Comparison of ENCODE assay signal across 8 mouse cellular contexts in the genomic region with DNA sequence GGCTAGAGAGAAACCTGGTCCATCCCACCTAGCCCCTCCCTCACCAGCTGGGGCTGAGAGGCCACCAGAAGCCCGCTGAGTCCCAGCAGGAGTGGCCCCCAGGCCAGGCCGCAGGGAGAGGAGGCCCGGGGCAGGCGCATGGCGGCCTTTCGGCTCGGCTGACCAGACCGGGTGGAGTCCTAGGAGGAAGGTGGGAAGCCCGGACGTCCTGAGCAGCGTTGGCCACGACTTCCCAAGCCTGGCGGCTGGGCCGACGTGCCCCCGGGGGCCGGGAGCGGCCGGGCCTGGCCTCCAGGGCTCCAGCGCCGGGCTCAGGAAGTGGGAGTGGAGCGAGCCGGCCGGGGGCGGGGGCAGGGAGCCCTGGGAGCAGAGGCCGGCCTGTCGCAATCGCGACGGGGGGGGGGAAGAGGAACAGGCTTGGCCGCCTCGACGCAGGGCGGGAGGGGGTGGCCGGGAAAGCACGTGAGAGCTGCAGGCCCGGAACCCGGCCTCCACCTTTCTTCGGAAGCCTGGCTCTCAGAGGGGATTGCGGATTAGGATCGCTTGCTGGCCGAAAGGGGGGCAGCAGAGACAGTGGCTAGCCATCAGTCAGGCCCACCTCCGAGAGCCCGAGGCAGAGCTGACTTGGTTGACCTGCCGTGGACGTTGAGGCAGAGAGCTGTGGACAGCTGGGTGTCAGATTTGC. TPM values are rescaled to one million over a fixed set of nuclear protein-coding genes. Genes with fewer than 3 reads are reported as not detected.
DNase-seq lines count a peak whose midpoint lies in the region; ATAC-seq and TF ChIP-seq lines count a peak whose summit lies in the region.

A gene (minus strand): TSS at position 340 of the 685 bp plus-strand sequence.

- no peak; the same call in 1 of the 2 replicates for TF ChIP-seq POLR2A in testis, adult 2 months (IDR thresholded peaks at IDR 0.05; ENCODE audit: control insufficient read depth, low read depth, low read length)

- peak within 1 kb of the TSS; percentile 58 for H3K4me3 ChIP-seq in embryonic facial prominence, embryonic 15.5 days (replicated peaks)
- H3K4me3 ChIP-seq in heart, embryonic 12.5 days: peak within 1 kb of the TSS; percentile 66
- H3K4me3 ChIP-seq in kidney, embryonic 16.5 days (ENCODE audit: low read length): peak within 1 kb of the TSS; percentile 70
- H3K4me3 ChIP-seq in neural tube, embryonic 13.5 days: peak within 1 kb of the TSS; percentile 39
- peak within 1 kb of the TSS; percentile 83 for H3K4me3 ChIP-seq in testis, adult 2 months (ENCODE audit: control insufficient read depth, low read depth, low read length)

- peak within 1 kb of the TSS; percentile 77 for H3K4me2 ChIP-seq in embryonic facial prominence, embryonic 15.5 days (replicated peaks)
- peak within 1 kb of the TSS; percentile 81 for H3K4me2 ChIP-seq in heart, embryonic 12.5 days
- peak within 1 kb of the TSS; percentile 80 for H3K4me2 ChIP-seq in kidney, embryonic 16.5 days (replicated peaks; ENCODE audit: low read depth, low read length)
- H3K4me2 ChIP-seq in neural tube, embryonic 13.5 days: peak within 1 kb of the TSS; percentile 54

- H3K27ac ChIP-seq in embryonic facial prominence, embryonic 15.5 days (replicated peaks): peak within 1 kb of the TSS; percentile 75
- peak within 1 kb of the TSS; percentile 62 for H3K27ac ChIP-seq in heart, embryonic 12.5 days (ENCODE audit: poor library complexity, severe bottlenecking)
- peak within 1 kb of the TSS; percentile 84 for H3K27ac ChIP-seq in kidney, embryonic 16.5 days (ENCODE audit: low read length)
- H3K27ac ChIP-seq in neural tube, embryonic 13.5 days (replicated peaks): no peak within 1 kb of the TSS; the same call in 1 of the 2 replicates
- H3K27ac ChIP-seq in testis, adult 2 months (ENCODE audit: control insufficient read depth, insufficient read depth, low read depth, low read length): peak within 1 kb of the TSS; percentile 43; the same call in 1 of the 2 replicates

- 4% methylated on average over 44 of the region's 46 CpGs for WGBS in embryonic facial prominence, embryonic 15.5 days
- under 1% methylated on average over 40 of the region's 46 CpGs for WGBS in heart, embryonic 12.5 days
- under 1% methylated on average over 41 of the region's 46 CpGs for WGBS in kidney, embryonic 16.5 days
- 2% methylated on average over 41 of the region's 46 CpGs for WGBS in neural tube, embryonic 13.5 days

- peaks cover 7% of the 10 kb centered on the region for H3K36me3 ChIP-seq in embryonic facial prominence, embryonic 15.5 days
- peaks cover 25% of the 10 kb centered on the region for H3K36me3 ChIP-seq in heart, embryonic 12.5 days
- H3K36me3 ChIP-seq in kidney, embryonic 16.5 days (ENCODE audit: insufficient read depth, low read length): peaks cover 15% of the 10 kb centered on the region; the same call in 1 of the 2 replicates
- H3K36me3 ChIP-seq in neural tube, embryonic 13.5 days: no peaks in the 10 kb centered on the region
- no peaks in the 10 kb centered on the region; the same call in 1 of the 2 replicates for H3K36me3 ChIP-seq in testis, adult 2 months (ENCODE audit: control insufficient read depth, insufficient read depth, low read length)

- peak; percentile 86 for ATAC-seq in embryonic facial prominence, embryonic 15.5 days (ENCODE audit: insufficient number of reproducible peaks, low FRiP score, low TSS enrichment, low read depth)
- peak; percentile 91 for ATAC-seq in heart, embryonic 12.5 days (ENCODE audit: insufficient number of reproducible peaks, low FRiP score)
- peak; percentile 93 for ATAC-seq in kidney, embryonic 16.5 days (ENCODE audit: low FRiP score, low TSS enrichment)
- ATAC-seq in neural tube, embryonic 13.5 days (ENCODE audit: low read depth): peak; percentile 71

- H3K9me3 ChIP-seq in embryonic facial prominence, embryonic 15.5 days (replicated peaks): no peaks in the 10 kb centered on the region
- H3K9me3 ChIP-seq in heart, embryonic 12.5 days (replicated peaks): no peaks in the 10 kb centered on the region
- H3K9me3 ChIP-seq in kidney, embryonic 16.5 days (ENCODE audit: low read length): no peaks in the 10 kb centered on the region
- no peaks in the 10 kb centered on the region for H3K9me3 ChIP-seq in neural tube, embryonic 13.5 days

- peak; percentile 86 for DNase-seq in 416B (ENCODE audit: low read depth)
- peak; percentile 94 to 98 for DNase-seq in adrenal gland, postnatal 36 days
- DNase-seq in lung, adult 18-20 months: peak; percentile 90 to 95

- no peak for TF ChIP-seq CTCF in testis, adult 2 months (IDR thresholded peaks at IDR 0.05; ENCODE audit: control insufficient read depth, insufficient read depth, insufficient replicate concordance, low read depth, low read length)

- H3K27me3 ChIP-seq in embryonic facial prominence, embryonic 15.5 days: no peaks in the 10 kb centered on the region
- peaks cover 4% of the 10 kb centered on the region for H3K27me3 ChIP-seq in heart, embryonic 12.5 days (replicated peaks)
- H3K27me3 ChIP-seq in kidney, embryonic 16.5 days (ENCODE audit: insufficient read depth, low read length): no peaks in the 10 kb centered on the region
- H3K27me3 ChIP-seq in neural tube, embryonic 13.5 days: 0 out of 2 replicates have a peak, but pooled peaks cover 4% of the 10 kb centered on the region
- H3K27me3 ChIP-seq in testis, adult 2 months (ENCODE audit: control insufficient read depth, insufficient read depth, low read length): no peaks in the 10 kb centered on the region

- peak within 1 kb of the TSS; percentile 71 for H3K9ac ChIP-seq in embryonic facial prominence, embryonic 15.5 days
- H3K9ac ChIP-seq in heart, embryonic 12.5 days: peak within 1 kb of the TSS; percentile 92
- H3K9ac ChIP-seq in kidney, embryonic 16.5 days (replicated peaks; ENCODE audit: low read length): peak within 1 kb of the TSS; percentile 92
- peak within 1 kb of the TSS; percentile 72 for H3K9ac ChIP-seq in neural tube, embryonic 13.5 days

- H3K4me1 ChIP-seq in embryonic facial prominence, embryonic 15.5 days: peaks cover 44% of the 10 kb centered on the region
- H3K4me1 ChIP-seq in heart, embryonic 12.5 days (replicated peaks): peaks cover 40% of the 10 kb centered on the region
- peaks cover 37% of the 10 kb centered on the region for H3K4me1 ChIP-seq in kidney, embryonic 16.5 days (ENCODE audit: insufficient read depth, low read length)
- peaks cover 31% of the 10 kb centered on the region for H3K4me1 ChIP-seq in neural tube, embryonic 13.5 days (replicated peaks)
- peaks cover 16% of the 10 kb centered on the region for H3K4me1 ChIP-seq in testis, adult 2 months (ENCODE audit: control insufficient read depth, insufficient read depth, low read length)

RNA-seq across cellular contexts. Expression of the gene that starts here (rescaled TPM):
- total RNA-seq in adrenal gland, postnatal 36 days (2021): 10 to 100 TPM; 76.7 to 87.4 TPM
- 47.3 and 47.7 TPM in 2 replicates for polyA plus RNA-seq in embryonic facial prominence, embryonic 15.5 days (2015; fragmentation: Nextera tagmentation; extraction: Ambion mirVana)
- polyA plus RNA-seq in heart, embryonic 12.5 days (2016; fragmentation: Nextera tagmentation; extraction: Ambion mirVana): 40.9 and 41.2 TPM in 2 replicates
- polyA plus RNA-seq in kidney, embryonic 16.5 days (2015; fragmentation: Nextera tagmentation; extraction: Ambion mirVana): 71.6 and 73.7 TPM in 2 replicates
- 16.3 and 17.5 TPM in 2 replicates for polyA plus RNA-seq in neural tube, embryonic 13.5 days (2015; fragmentation: Nextera tagmentation; extraction: Ambion mirVana)
- 10.9 and 11.2 TPM in 2 replicates for polyA plus RNA-seq in testis, adult 2 months (2012; rRNA removed)
